In genomic region chr13:28517161-28517560, GRCm38 (mm10) we compare ENCODE assay signal across 23 mouse cellular contexts.
DNase-seq lines count a peak whose midpoint lies in the region; ATAC-seq and TF ChIP-seq lines count a peak whose summit lies in the region.
"Had no signal": no experiment of that assay in that cellular context is flagged by ENCODE, and none has a peak within 500 bp of the region (broad histone marks: within the 10 kb centered on the region; RNA-seq: fewer than 3 reads in every experiment).

No protein-coding gene starts in this region.

- no peak for DNase-seq in forebrain, embryonic 10.5 days (ENCODE audit: extremely low spot score, low spot score)
- no peak for DNase-seq in midbrain, postnatal 0 days (ENCODE audit: low spot score)
- no peak for DNase-seq in layer of hippocampus, adult 18-20 months (ENCODE audit: low spot score in 2 of 2)
- no peak for DNase-seq in adrenal gland, adult 18-20 months (ENCODE audit: low spot score in 2 of 2)
- DNase-seq: adrenal gland, postnatal 25 days; cerebellum, adult 11-12 months; cerebellum, postnatal 25 days; embryo, embryonic 11 days; gastrocnemius, postnatal 36 days; kidney, adult 18-20 months; kidney, postnatal 10 days; liver; lung, postnatal 10 days; right cerebral cortex, adult 18-20 months had no signal

- peaks cover 21% of the 10 kb centered on the region for H3K4me1 ChIP-seq in forebrain, embryonic 10.5 days
- peaks cover 37% of the 10 kb centered on the region for H3K4me1 ChIP-seq in forebrain, embryonic 13.5 days
- peaks cover 17% of the 10 kb centered on the region for H3K4me1 ChIP-seq in midbrain, embryonic 12.5 days
- H3K4me1 ChIP-seq in midbrain, postnatal 0 days (ENCODE audit: insufficient read depth, low read length): no peaks in the 10 kb centered on the region
- peaks cover 12% of the 10 kb centered on the region for H3K4me1 ChIP-seq in limb, embryonic 15.5 days
- H3K4me1 ChIP-seq: heart, embryonic 12.5 days had no signal

- no peaks in the 10 kb centered on the region for H3K36me3 ChIP-seq in forebrain, embryonic 10.5 days (replicated peaks)
- no peaks in the 10 kb centered on the region for H3K36me3 ChIP-seq in forebrain, embryonic 13.5 days (ENCODE audit: poor library complexity, severe bottlenecking)
- H3K36me3 ChIP-seq in midbrain, embryonic 12.5 days: no peaks in the 10 kb centered on the region
- H3K36me3 ChIP-seq in midbrain, postnatal 0 days (ENCODE audit: insufficient read depth, low read length): no peaks in the 10 kb centered on the region
- no peaks in the 10 kb centered on the region for H3K36me3 ChIP-seq in limb, embryonic 15.5 days
- H3K36me3 ChIP-seq: heart, embryonic 12.5 days; neural tube, embryonic 13.5 days had no signal

- no peaks in the 10 kb centered on the region for H3K9me3 ChIP-seq in forebrain, embryonic 10.5 days
- no peaks in the 10 kb centered on the region for H3K9me3 ChIP-seq in forebrain, embryonic 13.5 days (replicated peaks)
- H3K9me3 ChIP-seq in midbrain, embryonic 12.5 days: no peaks in the 10 kb centered on the region
- H3K9me3 ChIP-seq in midbrain, postnatal 0 days (ENCODE audit: low read length): no peaks in the 10 kb centered on the region
- H3K9me3 ChIP-seq in limb, embryonic 15.5 days: no peaks in the 10 kb centered on the region
- H3K9me3 ChIP-seq: heart, embryonic 12.5 days; neural tube, embryonic 13.5 days had no signal

- no peak overlapping the region for H3K4me2 ChIP-seq in forebrain, embryonic 13.5 days
- H3K4me2 ChIP-seq in midbrain, embryonic 12.5 days (replicated peaks): no peak overlapping the region
- H3K4me2 ChIP-seq in midbrain, postnatal 0 days (ENCODE audit: low read depth, low read length, poor library complexity, severe bottlenecking): no peak overlapping the region
- H3K4me2 ChIP-seq in limb, embryonic 15.5 days: no peak overlapping the region
- H3K4me2 ChIP-seq: heart, embryonic 12.5 days; neural tube, embryonic 13.5 days had no signal

- no peak overlapping the region for H3K4me3 ChIP-seq in forebrain, embryonic 10.5 days
- H3K4me3 ChIP-seq in forebrain, embryonic 13.5 days: no peak overlapping the region
- H3K4me3 ChIP-seq in midbrain, embryonic 12.5 days: no peak overlapping the region
- no peak overlapping the region for H3K4me3 ChIP-seq in midbrain, postnatal 0 days (ENCODE audit: low read depth, low read length)
- no peak overlapping the region for H3K4me3 ChIP-seq in limb, embryonic 15.5 days
- H3K4me3 ChIP-seq: heart, embryonic 12.5 days; layer of hippocampus, adult 2 months; neural tube, embryonic 13.5 days had no signal

- H3K9ac ChIP-seq in forebrain, embryonic 13.5 days: no peak overlapping the region
- no peak overlapping the region for H3K9ac ChIP-seq in midbrain, embryonic 12.5 days (replicated peaks)
- no peak overlapping the region for H3K9ac ChIP-seq in midbrain, postnatal 0 days (replicated peaks; ENCODE audit: low read length, poor library complexity, severe bottlenecking)
- no peak overlapping the region for H3K9ac ChIP-seq in limb, embryonic 15.5 days
- H3K9ac ChIP-seq: heart, embryonic 12.5 days; neural tube, embryonic 13.5 days had no signal

- no peak for TF ChIP-seq CTCF in midbrain, postnatal 0 days (IDR thresholded peaks at IDR 0.05)

- WGBS in forebrain, embryonic 10.5 days: 81% methylated on average over 6 of the region's 6 CpGs
- 79% methylated on average over 6 of the region's 6 CpGs for WGBS in forebrain, embryonic 13.5 days
- 81% methylated on average over 6 of the region's 6 CpGs for WGBS in midbrain, embryonic 12.5 days
- 78% methylated on average over 6 of the region's 6 CpGs for WGBS in midbrain, postnatal 0 days
- WGBS in limb, embryonic 15.5 days: 58% methylated on average over 6 of the region's 6 CpGs

- 0 out of 2 replicates have a peak overlapping the region, but pooled peaks have one; percentile 35 for H3K27ac ChIP-seq in forebrain, embryonic 10.5 days
- H3K27ac ChIP-seq in forebrain, embryonic 13.5 days: no peak overlapping the region; the same call in 1 of the 2 replicates
- 0 out of 2 replicates have a peak overlapping the region, but pooled peaks have one; percentile 21 for H3K27ac ChIP-seq in midbrain, embryonic 12.5 days (replicated peaks)
- no peak overlapping the region for H3K27ac ChIP-seq in midbrain, postnatal 0 days (ENCODE audit: low read depth, low read length)
- 0 out of 2 replicates have a peak overlapping the region, but pooled peaks have one; percentile 24 for H3K27ac ChIP-seq in limb, embryonic 15.5 days
- H3K27ac ChIP-seq: layer of hippocampus, adult 2 months; neural tube, embryonic 13.5 days had no signal

- ATAC-seq in forebrain, embryonic 13.5 days: no peak
- ATAC-seq in midbrain, embryonic 12.5 days (ENCODE audit: low FRiP score, low read depth): no peak
- no peak for ATAC-seq in midbrain, postnatal 0 days (ENCODE audit: low FRiP score)
- no peak for ATAC-seq in limb, embryonic 15.5 days (ENCODE audit: insufficient number of reproducible peaks, low FRiP score, low TSS enrichment, low read depth)
- no peak for ATAC-seq in monocyte, adult 5-6 weeks (replicated peaks; ENCODE audit: insufficient number of reproducible peaks, low FRiP score, low TSS enrichment, poor library complexity, severe bottlenecking)
- ATAC-seq: forebrain, embryonic 16.5 days; Patski had no signal

- H3K27me3 ChIP-seq in forebrain, embryonic 10.5 days (ENCODE audit: poor library complexity, severe bottlenecking): no peaks in the 10 kb centered on the region
- no peaks in the 10 kb centered on the region for H3K27me3 ChIP-seq in forebrain, embryonic 13.5 days
- H3K27me3 ChIP-seq in midbrain, embryonic 12.5 days: no peaks in the 10 kb centered on the region
- H3K27me3 ChIP-seq in midbrain, postnatal 0 days (ENCODE audit: insufficient read depth, low read length): no peaks in the 10 kb centered on the region
- no peaks in the 10 kb centered on the region for H3K27me3 ChIP-seq in limb, embryonic 15.5 days
- H3K27me3 ChIP-seq: heart, embryonic 12.5 days; neural tube, embryonic 13.5 days; Patski had no signal

Comparison
In these comparisons a context has a peak if more than half of its experiments do, and no peak if none do; other contexts are left out.
1. H3K27ac ChIP-seq: peak in forebrain, embryonic 10.5 days (single experiment), midbrain, embryonic 12.5 days (single experiment) and limb, embryonic 15.5 days (single experiment); none in forebrain, embryonic 13.5 days (single experiment) and midbrain, postnatal 0 days (single experiment).